Mouse (Mus musculus) midbrain, embryonic 10.5 days (tissue): ENCODE data around the gene Stim1. TPM values are rescaled to one million over a fixed set of nuclear protein-coding genes. Genes with fewer than 3 reads are reported as not detected.
"Not testable (repeated sequence)": the region's sequence is repeated elsewhere in the genome, so short reads cannot be mapped to it uniquely, and the experiment has no call there.

Experiments
- DNase-seq: peaks from one replicate; pipeline ENCODE4 v3.0.0-alpha.2; 2017; ENCODE audit warnings: low spot score
- H3K27ac ChIP-seq: fragments of 300-500 bp; sonication (generic); replicated peaks from 2 replicates; pipeline ENCODE4 v1.5.1; 2016; ENCODE audit warnings: mild to moderate bottlenecking
- H3K27me3 ChIP-seq: fragments of 300-500 bp; sonication (generic); 2 replicates; pipeline ENCODE4 v1.6.1; 2016; ENCODE audit warnings: low read depth, mild to moderate bottlenecking; ENCODE audit not compliant: poor library complexity, severe bottlenecking
- H3K36me3 ChIP-seq: fragments of 300-500 bp; sonication (generic); 2 replicates; pipeline ENCODE4 v1.6.1; 2016; ENCODE audit warnings: mild to moderate bottlenecking, moderate library complexity
- H3K4me1 ChIP-seq: fragments of 300-500 bp; sonication (generic); 2 replicates; pipeline ENCODE4 v1.6.1; 2016
- H3K4me3 ChIP-seq: fragments of 300-500 bp; sonication (generic); 2 replicates; pipeline ENCODE4 v1.5.1; 2016; ENCODE audit warnings: mild to moderate bottlenecking, moderate library complexity
- H3K9me3 ChIP-seq: fragments of 300-500 bp; sonication (generic); replicated peaks from 2 replicates; pipeline ENCODE4 v1.6.1; 2016; ENCODE audit warnings: mild to moderate bottlenecking
- WGBS: fragments of 180-500 bp; shearing (Covaris S2); methylation state at CpG from one replicate; pipeline ENCODE4 v1.1.7; 2016; 5-methylcytosine and 5-hydroxymethylcytosine counted together
- polyA plus RNA-seq: library from polyadenylated mRNA; unstranded; fragments of >200 nt; fragmentation: Nextera tagmentation; extraction: Ambion mirVana; gene quantifications from 2 replicates; pipeline ENCODE4 v1.2.1, GENCODE M21; 2016

Stim1 gene
- polyA plus RNA-seq, 1 experiment from 2014 or later, result 11.7 TPM

GRCm38 (mm10) chr7:102458618-102459380, 191.2 kb downstream of the Stim1 start:
- Histone ChIP-seq H3K36me3 (peaks cover 100% of the 10 kb centered on the region), H3K4me1 (no peaks in the 10 kb centered on the region), H3K27ac (no peak overlapping the region), H3K9me3 (no peaks in the 10 kb centered on the region), H3K4me3 (no peak overlapping the region), H3K27me3 (no peaks in the 10 kb centered on the region)
- WGBS, result 85% methylated on average over 5 of the region's 5 CpGs
- no peak for DNase-seq

- DNase-seq, result no peak
Measured at GRCm38 (mm10) chr7:102467566-102467965, 200.0 kb downstream of the Stim1 start.

GRCm38 (mm10) chr7:102472675-102473074, 205.1 kb downstream of the Stim1 start:
- DNase-seq, result no peak
- Histone ChIP-seq H3K9me3 (no peaks in the 10 kb centered on the region), H3K4me1 (no peaks in the 10 kb centered on the region), H3K27me3 (no peaks in the 10 kb centered on the region), H3K4me3 (no peak overlapping the region), H3K36me3 (peaks cover 45% of the 10 kb centered on the region), H3K27ac (no peak overlapping the region)
- WGBS, result 75% methylated on average over 5 of the region's 5 CpGs

More at GRCm38 (mm10) chr7:102467566-102467965, 200.0 kb downstream of the Stim1 start:
- Histone ChIP-seq H3K27ac (no peak overlapping the region), H3K4me1 (no peaks in the 10 kb centered on the region), H3K4me3 (no peak overlapping the region), H3K9me3 (no peaks in the 10 kb centered on the region), H3K36me3 (peaks cover 87% of the 10 kb centered on the region), H3K27me3 (no peaks in the 10 kb centered on the region)
- WGBS, result 90% methylated on average over 8 of the region's 8 CpGs

GRCm38 (mm10) chr7:102476601-102477000, 209.0 kb downstream of the Stim1 start:
- no peak for DNase-seq
- Histone ChIP-seq H3K9me3 (no peaks in the 10 kb centered on the region), H3K27ac (no peak overlapping the region), H3K36me3 (peaks cover 8% of the 10 kb centered on the region; the same call in 1 of the 2 replicates), H3K4me1 (no peaks in the 10 kb centered on the region), H3K27me3 (no peaks in the 10 kb centered on the region), H3K4me3 (no peak overlapping the region)
- whole genome bisulfite sequencing, result 96% methylated on average over 5 of the region's 5 CpGs

GRCm38 (mm10) chr7:102477377-102477776, 209.8 kb downstream of the Stim1 start:
- 79% methylated on average over 11 of the region's 11 CpGs for WGBS
- H3K4me3 ChIP-seq, result no peak overlapping the region
- H3K27me3 ChIP-seq, result no peaks in the 10 kb centered on the region
- H3K4me1 ChIP-seq, result no peaks in the 10 kb centered on the region
- peaks cover 8% of the 10 kb centered on the region; the same call in 1 of the 2 replicates for H3K36me3 ChIP-seq
- H3K9me3 ChIP-seq, result no peaks in the 10 kb centered on the region
- no peak for DNase-seq
- H3K27ac ChIP-seq, result no peak overlapping the region

GRCm38 (mm10) chr7:102478425-102478824, 210.8 kb downstream of the Stim1 start:
- DNase-seq, result no peak
- Histone ChIP-seq H3K9me3 (no peaks in the 10 kb centered on the region), H3K4me3 (no peak overlapping the region), H3K27ac (no peak overlapping the region), H3K36me3 (peaks cover 8% of the 10 kb centered on the region; the same call in 1 of the 2 replicates), H3K27me3 (no peaks in the 10 kb centered on the region), H3K4me1 (no peaks in the 10 kb centered on the region)
- WGBS, result 90% methylated on average over 4 of the region's 4 CpGs

GRCm38 (mm10) chr7:102478926-102479325, 211.3 kb downstream of the Stim1 start:
- no peak overlapping the region for H3K4me3 ChIP-seq
- H3K36me3 ChIP-seq, result peaks cover 8% of the 10 kb centered on the region; the same call in 1 of the 2 replicates
- 91% methylated on average over 3 of the region's 3 CpGs for WGBS

GRCm38 (mm10) chr7:102479368-102480078, 211.9 kb downstream of the Stim1 start:
- no peaks in the 10 kb centered on the region for H3K27me3 ChIP-seq
- no peak overlapping the region for H3K4me3 ChIP-seq
- no peak for DNase-seq
- no peaks in the 10 kb centered on the region for H3K4me1 ChIP-seq
- no peaks in the 10 kb centered on the region for H3K9me3 ChIP-seq
- H3K36me3 ChIP-seq, result peaks cover 8% of the 10 kb centered on the region; the same call in 1 of the 2 replicates
- WGBS, result 88% methylated on average over 5 of the region's 5 CpGs
- H3K27ac ChIP-seq, result no peak overlapping the region

More at GRCm38 (mm10) chr7:102478926-102479325, 211.3 kb downstream of the Stim1 start:
- Histone ChIP-seq H3K27ac (no peak overlapping the region), H3K27me3 (no peaks in the 10 kb centered on the region), H3K4me1 (no peaks in the 10 kb centered on the region), H3K9me3 (no peaks in the 10 kb centered on the region)
- no peak for DNase-seq

- 91% methylated on average over 4 of the region's 4 CpGs for WGBS
- DNase-seq, result no peak
- H3K4me3 ChIP-seq, result no peak overlapping the region
- no peak overlapping the region for H3K27ac ChIP-seq
- H3K9me3 ChIP-seq, result no peaks in the 10 kb centered on the region
- H3K4me1 ChIP-seq, result no peaks in the 10 kb centered on the region
- peaks cover 8% of the 10 kb centered on the region; the same call in 1 of the 2 replicates for H3K36me3 ChIP-seq
- no peaks in the 10 kb centered on the region for H3K27me3 ChIP-seq
Measured at GRCm38 (mm10) chr7:102480821-102481220, 213.2 kb downstream of the Stim1 start.

- Histone ChIP-seq H3K9me3 (no peaks in the 10 kb centered on the region), H3K4me1 (no peaks in the 10 kb centered on the region), H3K27me3 (no peaks in the 10 kb centered on the region), H3K36me3 (peaks cover 7% of the 10 kb centered on the region; the same call in 1 of the 2 replicates), H3K27ac (no peak within 1 kb of the TSS), H3K4me3 (no peak within 1 kb of the TSS)
- no peak for DNase-seq
- WGBS, result 95% methylated on average over 4 of the region's 4 CpGs
Measured at GRCm38 (mm10) chr7:102481579-102481978, 214.0 kb downstream of the Stim1 start, which contains the start of gene Olfr543. Olfr543 (minus strand) TSS chr7:102481679.

- Histone ChIP-seq H3K27ac (no peak overlapping the region), H3K4me1 (no peaks in the 10 kb centered on the region), H3K9me3 (no peaks in the 10 kb centered on the region), H3K4me3 (no peak overlapping the region), H3K27me3 (no peaks in the 10 kb centered on the region), H3K36me3 (no peaks in the 10 kb centered on the region)
- WGBS, result 88% methylated on average over 2 of the region's 2 CpGs
- DNase-seq, result no peak
Measured at GRCm38 (mm10) chr7:102483665-102484064, 216.1 kb downstream of the Stim1 start.

- H3K4me3 ChIP-seq, H3K4me1 ChIP-seq, H3K27ac ChIP-seq, DNase-seq, H3K36me3 ChIP-seq, H3K9me3 ChIP-seq, H3K27me3 ChIP-seq: not testable (repeated sequence)
- 71% methylated on average over 8 of the region's 8 CpGs for WGBS
Measured at GRCm38 (mm10) chr7:102484766-102485165, 217.2 kb downstream of the Stim1 start.

- WGBS, result 76% methylated on average over 1 of the region's 1 CpGs
- Histone ChIP-seq H3K9me3 (no peaks in the 10 kb centered on the region), H3K4me1 (no peaks in the 10 kb centered on the region), H3K27me3 (no peaks in the 10 kb centered on the region), H3K36me3 (no peaks in the 10 kb centered on the region), H3K4me3 (no peak overlapping the region), H3K27ac (no peak overlapping the region)
- no peak for DNase-seq
Measured at GRCm38 (mm10) chr7:102486105-102486504, 218.5 kb downstream of the Stim1 start.
